Mouse (Mus musculus): Measurements from ENCODE around the gene Dbnl. TPM values are rescaled to one million over a fixed set of nuclear protein-coding genes. Genes with fewer than 3 reads are reported as not detected.

The Dbnl gene
- total RNA-seq (2021) = 10 to 100 TPM; 66.6 to 79.3 TPM
- 45.7 and 58.2 TPM in 2 replicates for polyA plus RNA-seq (2012; rRNA removed)
- long read RNA-seq, transcript Dbnl-201 (13 exons, 1,638 nt) = minor isoform, 10 of 119 reads
- long read RNA-seq, transcript Dbnl-203 (13 exons, 2,001 nt) = major isoform, 64 of 119 reads
- long read RNA-seq, transcript Dbnl-202 (13 exons, 2,295 nt) = minor isoform, 30 of 119 reads
- long read RNA-seq, partial matches to known transcripts = 4 of 119 reads
- long read RNA-seq, other reads (novel, unspliced or antisense) = 11 of 119 reads

DNA sequence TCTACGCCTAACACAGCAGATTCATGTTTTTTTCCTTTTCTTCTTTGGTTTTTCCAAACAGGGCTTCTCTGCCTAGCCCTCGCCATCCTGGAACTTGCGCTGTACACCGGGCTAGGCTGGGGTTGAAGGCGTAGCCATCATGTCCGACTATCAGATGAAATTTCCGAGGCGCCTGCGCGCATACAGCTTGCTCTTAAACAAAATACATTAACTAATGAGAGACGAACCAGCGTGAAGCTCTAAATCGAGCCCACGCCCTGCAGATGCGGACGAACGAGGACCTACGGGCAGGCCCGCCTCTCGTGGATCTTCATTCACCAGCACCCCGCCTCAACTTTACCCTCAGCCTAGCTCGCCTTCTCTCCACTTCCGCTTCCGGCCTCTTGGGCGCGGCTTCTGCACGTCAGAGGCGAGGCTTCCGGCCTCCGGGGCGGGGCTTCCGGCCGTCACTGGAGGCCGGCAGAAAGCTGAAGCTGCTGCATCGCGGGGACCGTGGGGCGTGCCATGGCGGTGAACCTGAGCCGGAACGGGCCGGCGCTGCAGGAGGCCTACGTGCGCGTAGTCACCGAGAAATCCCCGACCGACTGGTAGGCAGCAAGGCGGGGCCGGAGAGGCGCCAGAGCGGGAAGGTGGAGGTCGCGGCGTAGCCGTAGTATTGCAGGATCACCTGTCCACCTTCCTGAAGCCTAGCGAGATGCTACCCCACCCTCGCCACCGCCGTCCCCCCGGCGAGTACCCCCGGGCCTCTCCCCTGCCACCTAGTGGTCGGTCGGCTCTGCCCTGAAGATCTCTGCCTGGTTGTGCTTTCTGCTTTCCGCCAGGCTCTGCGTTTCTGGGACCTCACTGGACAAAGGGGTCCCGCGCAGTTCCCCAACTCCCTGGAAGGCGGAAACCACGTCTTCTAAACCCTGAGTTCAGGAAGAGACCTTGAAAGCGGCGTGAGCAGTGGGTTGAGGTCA is at the start of gene Dbnl:
Gene Dbnl, plus strand, starts transcription at position 433 of the 959 bp plus-strand sequence.
- DNase-seq = peak; percentile 97

DNA sequence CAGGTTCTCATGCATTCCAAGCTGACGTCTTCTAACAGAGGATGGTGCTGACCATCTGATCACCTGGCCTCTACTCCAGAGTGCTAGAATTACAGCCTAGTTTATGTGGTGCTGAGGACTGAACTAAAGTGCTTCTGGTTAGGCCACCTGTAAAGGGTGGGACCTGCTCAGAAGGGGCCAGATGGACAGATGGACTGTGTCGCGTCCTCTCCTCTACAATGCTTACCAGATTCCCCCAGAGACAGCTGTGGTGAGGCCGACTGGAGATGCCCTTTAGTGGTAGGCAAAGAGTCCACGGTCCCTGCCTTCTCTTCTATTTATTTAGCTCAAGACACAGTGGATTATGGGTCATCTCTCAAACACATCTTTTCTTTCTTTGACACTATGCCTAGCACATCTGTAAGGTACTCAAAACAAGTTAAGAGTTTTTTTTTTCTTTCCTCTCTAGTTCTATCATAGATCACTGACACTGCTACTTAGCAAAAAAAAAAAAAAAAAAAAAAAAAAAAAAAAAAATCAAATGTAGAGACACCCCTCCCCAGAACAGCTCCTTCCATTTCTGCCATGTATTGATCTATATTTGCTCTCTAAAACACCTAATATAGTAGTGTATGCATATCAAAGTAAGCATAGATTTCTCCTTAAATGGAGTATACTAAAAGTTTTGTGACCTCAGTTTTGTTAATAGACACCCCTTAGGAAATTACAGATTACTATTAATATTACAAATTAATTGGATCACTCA is 49.2 kb upstream of the Dbnl start:
- no peak for DNase-seq

DNA sequence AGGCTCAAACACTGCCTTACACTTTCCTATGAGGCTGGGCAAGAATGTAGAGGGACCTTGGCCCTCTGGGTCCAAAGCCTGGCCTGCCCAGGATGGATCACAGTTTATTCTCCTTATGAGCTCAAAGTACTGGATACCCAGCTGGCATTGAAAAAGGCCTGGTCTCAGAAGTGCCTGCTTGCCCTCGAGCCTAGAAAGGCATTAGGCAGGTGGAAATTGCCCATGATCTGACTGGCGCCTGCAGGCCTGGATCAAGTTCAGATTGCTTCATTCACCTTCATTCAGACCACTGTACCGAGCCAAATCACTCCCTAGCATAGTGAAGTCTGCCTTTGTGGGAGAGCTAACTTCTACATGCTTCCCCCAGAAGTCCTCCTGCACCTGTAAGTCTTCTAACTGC is 48.4 kb upstream of the Dbnl start:
- peak; percentile 47 for DNase-seq

DNA sequence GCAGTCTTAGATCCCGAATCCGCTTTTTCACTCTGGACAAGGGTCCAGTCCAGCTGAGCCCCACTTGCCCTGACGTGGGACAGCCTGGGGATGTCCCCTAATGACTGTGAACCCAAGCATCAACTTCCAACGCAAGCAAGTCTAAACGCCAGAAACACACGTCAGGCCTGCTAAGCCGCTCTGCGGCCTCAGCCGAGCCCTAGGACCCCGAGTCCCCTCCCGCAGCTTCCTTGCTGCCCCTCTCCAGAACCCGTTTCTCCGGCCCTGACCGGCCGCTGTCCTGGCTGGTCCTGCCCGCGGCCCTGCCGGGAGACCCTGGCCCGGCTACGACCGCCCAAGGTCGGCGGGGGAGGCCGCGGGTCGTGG is 47.7 kb upstream of the Dbnl start:
- no peak for DNase-seq

DNA sequence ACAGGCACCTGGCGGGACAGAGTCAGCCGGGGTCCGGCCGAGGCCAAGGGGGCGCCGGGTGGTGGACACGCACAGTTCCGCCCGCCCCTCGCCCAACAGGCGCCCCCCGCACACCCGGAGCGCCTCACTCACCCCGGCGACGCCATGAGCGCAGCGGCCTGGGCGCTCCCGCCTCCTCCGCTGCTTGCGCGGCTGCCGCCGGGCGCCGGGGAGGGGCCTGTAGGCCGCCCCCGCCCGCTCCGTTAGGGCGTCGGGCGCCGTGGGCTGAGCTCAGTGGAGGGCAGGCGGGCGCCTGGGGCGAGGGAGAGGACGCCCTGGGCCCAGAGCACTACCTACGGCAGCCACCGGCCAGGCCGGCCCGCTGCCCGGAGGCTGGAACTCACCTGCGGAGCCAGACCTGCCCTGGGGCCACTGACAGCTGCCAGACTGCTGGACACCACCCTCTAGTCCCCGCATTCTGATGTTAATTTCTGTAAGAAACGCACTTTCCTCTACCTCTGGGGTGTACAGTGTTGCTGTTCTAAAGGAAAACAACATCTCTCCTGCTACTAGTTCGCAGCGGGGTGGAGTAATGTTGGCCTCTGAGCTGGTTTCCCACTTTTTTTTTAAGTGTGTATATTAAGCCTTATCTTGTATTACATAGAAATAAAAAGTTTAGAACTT is 47.2 kb upstream of the Dbnl start:
- peak; percentile 91 for DNase-seq

DNA sequence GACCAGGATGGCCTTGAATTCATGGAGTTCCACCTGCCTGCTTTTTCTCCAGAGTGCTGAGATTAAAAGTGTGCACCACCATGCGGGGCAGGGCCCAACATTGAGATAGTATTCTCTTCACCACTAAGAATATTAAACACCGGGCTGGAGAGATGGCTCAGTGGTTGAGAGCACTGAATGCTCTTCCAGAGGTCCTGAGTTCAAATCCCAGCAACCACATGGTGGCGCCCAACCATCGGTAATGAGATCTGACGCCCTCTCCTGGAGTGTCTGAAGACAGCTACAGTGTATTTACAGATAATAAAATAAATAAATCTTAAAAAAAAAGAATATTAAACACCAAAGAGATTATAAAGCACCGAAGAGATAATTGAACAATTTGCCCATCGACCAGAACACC is 46.2 kb upstream of the Dbnl start:
- no peak for DNase-seq

DNA sequence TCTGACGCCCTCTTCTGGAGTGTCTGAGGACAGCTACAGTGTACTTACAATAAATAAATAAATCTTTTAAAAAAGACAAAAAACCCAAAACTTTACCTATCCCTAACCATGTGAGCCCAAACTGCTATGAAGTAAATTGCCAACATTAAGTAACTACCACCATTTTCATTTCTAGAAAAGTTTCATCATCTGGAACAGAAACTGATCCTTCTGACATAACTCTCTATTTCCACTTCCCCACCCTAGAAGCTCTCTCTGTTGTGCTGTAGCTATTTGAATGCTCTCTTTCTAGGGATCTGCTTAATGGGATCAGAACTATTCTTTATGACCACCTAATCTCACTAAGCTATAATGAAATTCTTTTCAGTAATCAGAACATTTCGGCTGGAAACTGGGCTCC is 43.3 kb upstream of the Dbnl start:
- DNase-seq = no peak

DNA sequence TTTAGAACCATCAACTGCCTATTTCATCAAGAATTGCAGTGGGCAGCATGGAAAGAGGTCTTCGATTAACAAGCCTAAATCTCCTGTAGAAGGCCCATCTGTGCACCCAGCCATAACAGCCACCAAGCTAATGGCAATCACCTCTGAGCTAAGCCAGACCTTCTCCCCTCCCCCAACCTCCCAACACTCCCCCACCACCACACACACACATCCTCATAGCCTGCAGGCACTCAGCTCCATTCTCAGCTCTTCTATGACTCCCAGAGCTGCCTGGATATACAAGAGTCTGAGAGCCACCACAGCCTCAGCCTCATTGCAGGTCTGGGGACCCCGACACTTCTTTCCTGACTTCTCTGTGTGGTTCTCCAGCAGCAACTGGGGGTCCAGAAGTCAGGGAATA is 34.5 kb upstream of the Dbnl start:
- DNase-seq = no peak

DNA sequence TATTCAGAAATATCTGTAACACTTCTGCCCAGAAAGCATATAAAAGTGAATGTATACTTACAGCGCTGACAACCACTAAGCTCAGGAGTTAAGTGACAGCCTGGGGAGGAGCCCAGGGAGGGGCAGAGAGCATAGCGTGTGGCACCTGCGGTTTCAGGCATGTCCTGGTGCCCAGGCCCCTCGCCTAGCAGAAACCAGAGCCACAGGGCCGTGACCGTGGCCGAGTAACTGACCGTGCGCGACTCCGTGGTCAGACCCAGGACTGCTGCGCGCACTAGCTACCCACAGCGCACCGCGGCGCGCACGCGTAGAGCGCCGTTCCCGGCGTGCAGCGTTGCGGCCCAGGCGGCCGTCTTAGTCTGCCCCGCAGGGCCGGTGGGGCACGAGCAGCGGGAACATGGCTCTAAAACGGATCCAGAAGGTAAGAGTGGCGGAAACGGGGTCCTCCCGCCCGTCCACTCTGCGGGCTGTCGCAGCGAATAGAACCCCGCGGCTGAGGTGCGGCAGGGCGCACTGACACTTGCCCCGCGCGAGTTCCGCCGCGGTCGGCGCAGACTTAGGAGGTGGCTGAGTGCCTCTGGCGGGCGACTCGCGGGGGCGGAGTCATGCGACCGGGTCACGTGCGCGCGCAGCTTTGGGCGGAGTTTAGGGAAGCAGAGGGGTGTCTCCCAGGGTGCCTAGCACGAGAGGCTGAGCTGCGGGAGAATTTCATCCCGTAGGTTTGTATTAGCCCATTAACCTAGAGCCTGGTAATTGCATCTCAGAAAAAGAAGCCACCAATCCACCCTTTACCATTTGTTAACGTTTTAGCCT is 26.3 kb upstream of the Dbnl start, which contains the start of gene Urgcp:
Gene Urgcp, minus strand, starts transcription at position 557 of the 813 bp plus-strand sequence.
- peak; percentile 97 for DNase-seq

DNA sequence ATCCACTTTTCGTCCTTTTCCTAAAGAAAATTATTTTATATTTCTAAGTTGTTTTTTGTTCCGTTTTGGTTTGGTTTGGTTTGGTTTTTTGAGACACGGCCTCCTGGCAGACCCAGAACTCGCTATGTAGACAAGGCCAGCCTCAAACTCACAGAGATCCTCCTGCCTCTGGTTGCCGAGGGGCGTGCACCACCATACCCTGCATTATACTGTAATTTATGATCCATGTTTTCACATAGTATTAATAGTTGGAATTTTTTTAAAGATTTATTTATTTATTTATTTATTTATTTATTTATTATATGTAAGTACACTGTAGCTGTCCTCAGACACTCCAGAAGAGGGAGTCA is 25.7 kb upstream of the Dbnl start:
- no peak for DNase-seq

DNA sequence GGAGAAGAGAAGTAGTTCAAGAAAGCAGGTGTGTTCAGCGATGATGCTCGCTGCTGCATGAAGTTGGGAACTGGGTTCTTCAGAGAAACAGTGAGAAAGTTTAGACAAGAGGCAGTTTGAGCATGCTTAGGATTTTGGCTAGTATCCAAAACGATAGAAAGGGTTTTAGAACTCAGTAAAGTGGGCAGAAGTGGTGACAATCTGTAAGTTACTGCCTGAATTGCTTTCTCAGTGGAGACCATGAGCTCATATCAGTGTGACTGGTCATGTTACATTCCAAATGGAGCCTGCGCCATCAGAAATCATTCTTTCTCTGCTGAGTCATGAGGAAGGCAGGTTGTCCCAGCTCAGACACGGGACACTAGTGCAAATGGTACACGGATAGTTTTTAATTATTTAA is 22.3 kb upstream of the Dbnl start:
- DNase-seq = no peak

DNA sequence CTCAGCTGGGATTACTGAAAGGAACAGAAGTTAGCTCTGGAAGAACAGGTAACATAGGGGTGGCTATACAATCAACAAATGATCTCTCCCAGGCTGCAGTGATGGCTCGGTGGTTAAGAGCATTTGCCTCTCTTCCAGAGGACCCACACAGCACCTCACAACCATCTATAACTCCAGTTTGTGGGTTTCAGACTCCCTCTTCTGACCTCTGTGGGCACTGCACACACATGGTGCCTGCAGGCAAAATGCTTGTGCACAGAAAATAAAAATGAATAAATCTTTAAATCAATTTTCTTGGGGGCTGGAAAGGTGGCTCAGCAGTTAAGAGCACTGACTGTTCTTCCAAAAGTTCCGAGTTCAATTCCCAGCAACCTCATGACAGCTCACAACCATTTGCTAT is 9.8 kb upstream of the Dbnl start:
- no peak for DNase-seq

DNA sequence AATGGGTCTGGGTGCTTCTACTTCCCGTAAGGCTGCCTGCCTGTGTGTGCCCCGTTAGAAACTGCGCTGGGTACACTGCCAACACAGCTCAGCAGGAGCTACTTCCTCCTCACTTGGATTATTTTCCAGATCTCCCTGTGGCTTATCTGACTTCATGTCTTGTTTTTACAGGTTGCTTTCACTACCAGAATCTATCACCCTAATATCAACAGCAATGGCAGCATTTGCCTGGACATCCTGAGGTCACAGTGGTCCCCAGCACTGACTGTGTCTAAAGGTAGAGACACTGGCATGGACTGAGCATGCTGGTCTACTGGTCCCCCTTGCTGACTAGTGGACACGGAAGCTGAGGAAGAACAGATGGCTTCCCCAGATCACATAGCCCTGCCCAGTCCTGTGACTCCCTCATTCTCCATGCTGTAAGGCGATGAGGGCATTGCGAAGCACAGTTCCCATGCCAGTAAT is 8.2 kb upstream of the Dbnl start:
- DNase-seq = no peak

DNA sequence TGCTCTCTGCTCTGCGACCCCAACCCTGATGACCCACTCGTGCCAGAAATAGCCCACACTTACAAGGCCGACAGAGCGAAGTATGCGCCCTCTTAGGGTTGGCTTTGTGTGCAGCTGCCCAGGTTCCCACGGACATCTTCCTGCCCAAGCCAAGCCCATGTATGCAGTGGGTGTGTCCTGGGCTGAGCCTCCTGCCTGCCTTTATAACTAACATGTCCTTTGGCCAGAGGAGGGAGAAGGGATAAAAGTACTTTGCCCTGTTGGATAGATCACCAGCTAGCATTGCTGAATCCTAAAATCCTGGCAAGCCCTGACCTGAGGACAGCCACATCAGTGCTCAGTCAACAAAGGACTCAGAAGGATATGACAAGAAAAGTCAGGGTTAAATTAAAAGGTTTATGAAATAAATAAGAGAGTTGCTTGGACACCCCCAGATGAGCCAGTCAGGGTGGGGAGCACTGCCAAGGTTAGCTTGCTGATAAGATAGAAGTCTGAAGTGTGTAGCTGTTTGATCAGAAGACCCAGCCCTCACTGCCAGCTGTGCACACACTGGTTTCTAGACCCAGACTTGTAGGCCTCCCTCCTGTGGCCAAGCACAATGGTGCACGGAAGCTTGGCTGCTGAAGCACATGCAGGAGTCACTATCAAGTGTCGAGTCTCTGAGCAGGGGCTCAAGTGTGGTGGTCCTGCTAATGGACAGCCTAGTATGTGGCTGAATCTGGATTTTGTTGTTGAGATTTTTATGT is 5.9 kb upstream of the Dbnl start:
- DNase-seq = no peak

DNA sequence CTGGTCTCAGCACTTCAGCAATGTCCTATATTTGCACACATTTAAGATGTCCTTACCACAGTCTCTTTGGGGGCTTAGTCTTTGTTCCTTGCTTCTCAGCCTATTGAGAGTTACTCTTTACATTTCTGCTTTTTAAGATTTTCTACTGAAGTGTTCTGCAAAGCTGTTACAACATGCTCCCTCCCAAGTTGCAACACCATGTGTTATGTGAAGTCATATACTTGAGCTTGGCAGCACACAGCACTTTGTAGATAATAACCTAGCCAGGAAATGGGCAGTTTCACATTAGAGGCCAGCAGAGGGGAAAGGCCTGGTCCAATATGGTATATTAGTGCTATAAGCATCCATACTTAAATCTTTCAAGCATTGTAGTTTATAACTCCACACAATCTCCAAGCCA is 2.6 kb upstream of the Dbnl start:
- no peak for DNase-seq

DNA sequence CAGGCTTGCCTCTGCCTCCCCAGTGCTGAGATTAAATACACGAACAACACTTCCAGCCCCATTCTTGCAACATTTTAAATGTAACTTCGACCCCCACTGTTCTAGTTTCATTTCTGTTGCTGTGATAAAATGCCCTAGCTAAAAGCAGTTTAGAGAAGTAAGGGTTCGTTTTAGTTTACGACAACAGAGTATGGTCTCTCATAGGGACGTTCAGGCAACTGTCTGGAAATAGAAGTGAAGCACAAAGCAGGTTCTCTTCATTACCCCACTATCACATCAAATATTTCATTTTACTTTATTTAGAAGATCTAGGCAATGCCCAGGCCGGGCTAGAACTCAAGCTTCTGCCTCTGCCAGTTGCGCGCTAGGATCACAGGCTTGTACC is 625 bp upstream of the Dbnl start:
- no peak for DNase-seq

DNA sequence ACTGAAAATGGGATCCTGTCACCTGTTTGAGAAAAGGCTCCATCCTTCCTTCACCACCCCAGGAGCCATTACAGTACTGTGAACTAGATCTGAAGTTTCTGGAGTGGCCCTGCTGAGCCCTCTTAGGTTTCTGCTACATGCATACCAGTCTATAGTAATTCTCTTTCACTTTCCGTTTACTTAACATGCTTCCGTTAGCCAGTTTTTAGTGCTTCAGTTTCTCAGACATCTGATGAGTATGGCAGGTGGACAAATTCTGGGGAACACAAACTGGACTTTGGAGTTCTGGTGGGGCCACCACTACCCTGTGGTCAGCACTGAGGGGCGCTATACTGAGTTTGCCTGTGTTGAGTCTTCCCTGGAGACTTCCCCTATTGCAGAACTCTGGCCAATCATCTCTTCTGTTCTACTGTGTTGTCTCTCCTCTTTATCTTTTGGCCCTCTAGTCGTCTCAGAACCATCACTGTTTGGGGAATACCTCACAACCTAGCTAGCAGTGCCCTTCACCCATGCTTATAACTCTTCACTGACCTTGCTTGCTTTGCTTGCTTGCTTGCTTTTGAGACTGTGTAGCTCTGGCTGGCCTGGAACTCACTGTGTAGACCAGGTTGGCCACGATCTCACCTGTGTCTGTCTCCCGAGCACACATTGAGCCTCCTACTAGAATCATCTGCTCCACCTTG is 924 bp downstream of the Dbnl start:
- no peak for DNase-seq

DNA sequence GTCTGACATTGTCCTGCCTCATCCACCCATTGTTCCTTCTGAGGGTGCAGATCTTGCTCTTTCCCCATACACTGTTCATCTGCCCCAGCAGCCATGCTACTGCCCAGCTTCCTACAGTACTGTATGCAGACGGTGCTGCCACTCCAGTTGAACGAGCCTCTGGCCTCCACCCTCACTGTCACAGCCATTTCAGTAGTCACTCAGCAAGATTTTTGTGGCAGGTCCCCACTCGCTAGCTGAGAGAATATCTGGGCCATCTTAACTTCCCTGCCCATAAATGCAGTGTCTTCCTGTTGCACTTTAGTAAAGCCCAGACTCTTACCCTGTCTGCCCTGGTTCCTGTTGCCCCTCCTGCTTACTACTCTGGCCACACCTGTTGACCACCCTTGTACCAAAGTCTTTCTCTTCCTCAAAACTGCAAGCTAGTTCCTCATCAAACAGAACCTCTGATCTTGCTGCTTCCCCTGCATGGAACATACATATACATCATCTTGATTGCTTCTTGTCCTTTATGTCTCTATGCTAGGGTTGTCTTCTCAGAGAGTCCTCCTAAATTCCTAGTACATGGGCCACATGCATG is 1.6 kb downstream of the Dbnl start:
- DNase-seq = no peak

DNA sequence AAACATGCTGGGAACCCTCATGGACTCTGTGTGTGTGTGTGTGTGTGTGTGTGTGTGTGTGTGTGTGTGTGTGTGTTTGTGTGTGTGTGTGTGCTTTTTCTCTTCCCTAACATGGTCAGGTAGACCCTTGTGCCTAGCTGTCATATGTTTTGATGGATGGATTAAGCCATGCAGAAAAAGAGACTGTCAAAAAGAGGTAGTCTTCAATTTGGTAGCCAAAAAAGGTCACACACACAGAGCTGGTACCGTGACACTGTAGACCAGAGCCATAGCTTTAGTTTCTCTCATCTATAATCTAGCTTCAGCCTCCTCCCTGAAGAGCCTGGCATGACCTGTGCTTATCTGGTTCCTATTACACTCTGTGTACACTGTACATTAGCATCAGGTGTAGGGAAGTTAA is 2.1 kb downstream of the Dbnl start:
- DNase-seq = no peak

DNA sequence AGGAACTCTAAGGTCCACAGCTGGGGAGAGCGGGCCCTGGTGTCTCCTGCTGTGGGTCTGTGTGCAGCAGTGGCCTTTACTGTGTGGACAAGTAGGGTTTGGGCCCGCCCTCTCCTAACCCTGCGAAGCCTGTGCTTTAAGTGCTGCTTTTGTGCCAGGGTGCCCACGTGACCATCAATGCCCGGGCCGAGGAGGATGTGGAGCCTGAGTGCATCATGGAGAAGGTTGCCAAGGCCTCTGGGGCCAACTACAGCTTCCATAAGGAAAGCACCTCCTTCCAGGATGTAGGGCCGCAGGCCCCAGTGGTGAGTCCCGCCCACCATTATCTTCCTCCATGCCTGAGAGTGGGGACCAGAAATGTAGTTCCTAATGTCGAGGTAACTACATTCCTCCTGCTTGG is 7.0 kb downstream of the Dbnl start:
- DNase-seq = no peak
